Mouse (Mus musculus): ENCODE results near the gene Arhgap23.

The Arhgap23 gene

GRCm38 (mm10) chr11:97535660-97536059 is 120.3 kb downstream of the Arhgap23 start:
- no peak for DNase-seq

- DNase-seq = no peak
These were observed 120.9 kb downstream of the Arhgap23 start for GRCm38 (mm10) chr11:97536083-97536747.

- peak; percentile 66 for DNase-seq
These were observed 121.7 kb downstream of the Arhgap23 start for GRCm38 (mm10) chr11:97536835-97537579.

DNA sequence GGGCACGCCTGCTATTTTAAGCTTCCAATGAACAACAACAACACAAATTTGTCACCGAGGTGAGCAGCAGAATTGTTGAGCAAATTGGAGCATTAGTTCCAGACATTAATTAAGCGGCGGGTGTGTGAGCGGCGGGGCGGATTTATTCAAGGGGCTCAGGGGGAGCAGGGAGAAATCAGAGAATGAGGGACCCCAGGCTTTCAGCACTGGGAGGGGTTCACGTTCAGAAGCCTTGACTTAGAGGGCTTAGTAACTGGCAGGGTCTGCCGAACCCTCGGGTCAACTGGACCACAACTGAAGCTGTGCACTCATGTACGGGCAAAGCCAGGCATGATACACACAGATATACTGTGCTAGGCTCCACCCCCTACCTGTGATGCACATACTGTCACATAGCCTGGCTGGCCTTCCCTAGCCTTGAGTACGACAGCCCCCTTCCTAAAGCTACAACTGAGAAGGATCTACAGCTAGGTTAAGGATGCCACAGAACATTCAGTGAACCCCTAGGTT is 122.3 kb downstream of the Arhgap23 start:
- DNase-seq = no peak

- no peak for DNase-seq
These were observed 124.3 kb downstream of the Arhgap23 start for GRCm38 (mm10) chr11:97539622-97540021.

GRCm38 (mm10) chr11:97540136-97540535 is 124.8 kb downstream of the Arhgap23 start:
- DNase-seq = no peak

GRCm38 (mm10) chr11:97540604-97541003 is 125.3 kb downstream of the Arhgap23 start:
- peak; percentile 70 for DNase-seq

- no peak for DNase-seq
These were observed 127.1 kb downstream of the Arhgap23 start for GRCm38 (mm10) chr11:97542171-97543150.

DNA sequence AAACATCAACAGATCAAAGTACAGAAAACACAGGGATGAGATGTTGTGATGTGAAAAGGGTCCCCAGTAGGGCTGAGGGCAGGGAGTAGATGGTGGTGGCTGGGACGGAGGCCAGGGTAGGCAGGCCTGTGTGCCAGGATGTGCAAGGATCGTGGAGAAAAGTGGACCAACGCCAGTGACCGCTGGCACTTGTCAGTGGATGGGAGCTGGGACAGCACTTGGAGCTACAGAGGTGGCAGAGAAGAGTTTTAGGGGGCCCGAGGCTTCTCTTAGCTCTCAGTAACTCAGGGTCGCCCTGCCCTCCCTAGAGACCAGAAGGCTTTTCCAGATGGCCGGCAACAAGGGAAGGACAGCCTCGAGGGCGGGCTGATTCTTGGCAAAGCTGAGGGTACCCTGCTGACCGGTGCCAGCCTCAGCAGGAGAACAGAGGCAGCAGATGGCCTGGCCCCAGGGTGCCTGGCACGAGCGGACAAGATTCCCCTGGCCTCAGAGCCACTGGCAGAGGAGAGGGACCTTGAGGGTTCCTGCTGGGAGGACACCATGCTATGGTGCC is 127.9 kb downstream of the Arhgap23 start:
- DNase-seq = peak; percentile 79

GRCm38 (mm10) chr11:97543883-97544282 is 128.6 kb downstream of the Arhgap23 start:
- no peak for DNase-seq

DNA sequence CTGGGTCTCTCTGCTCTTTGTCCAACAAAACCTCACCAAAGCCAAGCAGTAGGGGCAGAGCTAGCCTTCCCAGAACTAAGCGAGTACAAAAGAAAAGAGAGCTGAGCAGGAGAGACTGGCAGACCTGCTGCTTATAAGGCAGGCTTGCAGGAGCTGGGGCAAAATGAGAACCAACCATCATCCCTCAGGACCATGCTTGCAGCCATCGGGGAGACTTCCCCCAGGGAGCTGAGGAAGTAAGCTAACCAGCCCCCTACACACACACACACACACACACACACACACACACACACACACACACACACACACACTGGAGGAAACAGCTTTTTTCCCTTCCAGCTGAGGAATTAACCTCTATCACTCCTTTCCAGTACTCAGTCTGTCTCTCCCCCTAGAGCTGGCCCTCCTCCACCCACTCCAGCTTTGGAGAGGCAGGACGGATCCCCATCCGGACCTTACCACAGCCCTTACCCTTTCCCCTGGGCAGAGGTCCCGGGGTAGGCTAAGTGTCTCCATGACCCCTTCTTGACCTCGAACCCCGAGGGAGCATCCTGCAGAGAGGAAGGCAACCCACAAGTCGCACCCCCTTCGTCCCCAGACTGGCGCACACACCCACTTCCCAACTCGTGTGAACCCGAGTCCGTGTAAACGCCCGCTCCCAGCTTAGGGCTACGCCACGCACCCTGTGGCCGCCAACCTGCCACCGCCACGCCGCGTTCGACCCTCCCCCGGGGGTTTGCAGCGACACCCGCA is 130.7 kb downstream of the Arhgap23 start:
- no peak for DNase-seq

- DNase-seq = no peak
These were observed 131.6 kb downstream of the Arhgap23 start for GRCm38 (mm10) chr11:97546804-97547411.

DNA sequence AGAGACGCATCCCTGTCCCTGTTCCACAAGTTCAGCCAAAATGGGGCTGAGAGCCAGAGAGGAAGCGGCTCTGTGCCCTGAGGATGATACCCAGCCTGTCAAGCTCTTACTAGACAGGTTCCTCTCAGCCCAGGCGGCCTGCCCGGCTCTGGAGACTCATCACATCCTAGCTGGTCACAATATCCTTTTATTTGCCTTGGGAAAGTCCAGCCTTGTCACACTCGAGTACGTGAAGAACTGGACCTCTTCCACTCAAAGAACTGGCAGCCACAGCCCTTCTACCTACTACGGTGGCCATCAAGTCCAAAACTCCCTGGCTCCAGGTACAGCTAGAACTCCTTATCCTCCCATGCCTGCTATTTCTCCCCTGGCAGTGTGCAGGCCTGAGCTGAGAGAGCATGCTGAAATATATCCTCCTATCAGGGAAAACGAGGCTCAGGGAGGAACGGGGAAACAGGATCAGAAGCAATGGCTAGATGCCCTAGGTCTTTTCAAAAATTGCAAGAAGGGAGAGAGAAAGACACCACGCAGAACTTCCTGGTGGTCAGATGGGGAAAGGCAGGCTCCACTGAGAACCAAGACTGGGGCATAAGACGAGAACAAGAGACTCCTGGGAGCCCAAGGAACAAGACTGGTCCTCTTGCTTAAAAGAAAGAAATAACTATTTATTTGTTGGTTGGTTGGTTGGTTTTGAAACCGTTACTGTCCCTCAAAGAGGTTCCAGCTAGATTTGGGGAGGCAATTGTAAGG is 132.8 kb downstream of the Arhgap23 start:
- DNase-seq = no peak

GRCm38 (mm10) chr11:97548757-97549156 is 133.4 kb downstream of the Arhgap23 start:
- no peak for DNase-seq

All from layer of hippocampus, adult 9-11 months (tissue).